Mouse (Mus musculus) heart, adult 2 months (tissue): ENCODE data around the gene 3425401B19Rik. TPM values are rescaled to one million over a fixed set of nuclear protein-coding genes. Genes with fewer than 3 reads are reported as not detected.
A peak's percentile ranks its signal among the peaks of the same experiment; 100 is the strongest.

Experiments
- DNase-seq, 2 experiments: peaks; one replicate each; pipeline ENCODE4 v3.0.0; 2021
- H3K27ac ChIP-seq: fragments of 200-600 bp; 2 replicates; pipeline ENCODE4 v1.8.1; 2022
- H3K27me3 ChIP-seq: fragments of 200-500 bp; 2 replicates; pipeline ENCODE4 v1.6.1; 2012; ENCODE audit warnings: mild to moderate bottlenecking, low read length, inconsistent platforms, mixed read lengths; ENCODE audit not compliant: control insufficient read depth, insufficient read depth
- H3K36me3 ChIP-seq: fragments of 200-500 bp; 2 replicates; pipeline ENCODE4 v1.6.1; 2012; ENCODE audit warnings: low read length, inconsistent platforms; ENCODE audit not compliant: control insufficient read depth, insufficient read depth
- H3K4me1 ChIP-seq: fragments of 200-500 bp; 2 replicates; pipeline ENCODE4 v1.6.1; 2011; ENCODE audit warnings: low read length; ENCODE audit not compliant: control insufficient read depth, insufficient read depth
- H3K4me3 ChIP-seq: fragments of 200-600 bp; 2 replicates; pipeline ENCODE4 v1.8.1; 2022
- H3K79me2 ChIP-seq: fragments of 200-500 bp; replicated peaks from 2 replicates; pipeline ENCODE4 v1.6.1; 2012; ENCODE audit warnings: mild to moderate bottlenecking, inconsistent platforms, low read length, moderate library complexity, mixed read lengths; ENCODE audit not compliant: control insufficient read depth, insufficient read depth
- H3K9ac ChIP-seq: fragments of 200-500 bp; 2 replicates; pipeline ENCODE4 v1.6.1; 2012; ENCODE audit warnings: low read depth, mild to moderate bottlenecking, control low read depth, inconsistent platforms, low read length, mixed read lengths
- CTCF ChIP-seq: fragments of 200-600 bp; IDR thresholded peaks from 2 replicates; pipeline ENCODE4 v1.8.1; 2022; ENCODE audit warnings: antibody characterized with exemption, mild to moderate bottlenecking, moderate library complexity
- EP300 ChIP-seq: fragments of 200-500 bp; IDR thresholded peaks from 2 replicates; pipeline ENCODE4 v1.6.1; 2011; ENCODE audit warnings: low read depth, low read length, control low read depth; ENCODE audit not compliant: insufficient read depth
- POLR2A ChIP-seq: fragments of 200-500 bp; IDR thresholded peaks from 2 replicates; pipeline ENCODE4 v1.6.1; 2011; ENCODE audit warnings: mild to moderate bottlenecking, low read depth, low read length, control low read depth; ENCODE audit not compliant: insufficient read depth
- WGBS: fragments of 180-500 bp; shearing (Covaris S2); methylation state at CpG from one replicate; pipeline ENCODE4 v1.1.7; 2018; 5-methylcytosine and 5-hydroxymethylcytosine counted together
- intact Hi-C: fragments of 180-260 bp; cut with DNase I; formaldehyde crosslinking; loops from one replicate; pipeline ENCODE4 v1.15.1; 2025
- polyA plus RNA-seq: library from polyadenylated mRNA; depleted of rRNA; stranded (reverse); fragments of >200 nt; gene quantifications from 2 replicates; pipeline ENCODE4 v1.2.3, GENCODE M21; 2012
- total RNA-seq, 2 experiments: library from RNA; stranded (reverse); gene quantifications; 2 replicates each; pipeline ENCODE4 v1.2.3; 2021

3425401B19Rik gene
- total and polyA plus RNA-seq, 3 experiments, result 36.3 to 136 (median 87.3) TPM

DNA sequence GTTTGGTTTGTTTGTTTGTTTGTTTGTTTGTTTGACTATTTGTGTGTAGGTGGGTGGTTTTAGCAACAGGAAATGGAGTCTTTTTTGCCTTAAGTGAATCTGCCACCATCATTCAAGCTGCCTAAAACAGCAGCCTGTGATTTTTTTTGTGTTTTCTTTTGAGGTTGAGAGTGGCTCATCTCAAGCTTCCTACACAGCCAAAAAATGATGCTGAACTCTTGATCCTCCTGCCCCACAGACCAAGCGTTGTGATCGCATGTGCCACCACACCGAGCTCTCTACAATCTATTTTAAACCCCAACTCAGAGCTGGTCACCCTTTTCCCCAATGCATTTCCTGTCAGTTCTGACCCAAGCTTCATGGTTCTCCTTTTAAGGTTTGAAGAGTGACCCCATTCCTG is 13.5 kb upstream of the 3425401B19Rik start:
- Histone ChIP-seq H3K36me3 (no peaks in the 10 kb centered on the region), H3K9ac (no peak overlapping the region), H3K4me1 (peaks cover 12% of the 10 kb centered on the region), H3K27ac (no peak overlapping the region), H3K27me3 (no peaks in the 10 kb centered on the region), H3K79me2 (no peaks in the 10 kb centered on the region), H3K4me3 (no peak overlapping the region)
- intact Hi-C loops, result no loop called here
- 53% methylated on average over 3 of the region's 3 CpGs for WGBS
- TF ChIP-seq CTCF, result no peak
- no peak for TF ChIP-seq POLR2A
- TF ChIP-seq EP300, result no peak
- DNase-seq, result no peak

GRCm38 (mm10) chr14:32697774-32698173 is 12.7 kb upstream of the 3425401B19Rik start:
- Histone ChIP-seq H3K4me1 (peaks cover 11% of the 10 kb centered on the region), H3K36me3 (no peaks in the 10 kb centered on the region), H3K79me2 (no peaks in the 10 kb centered on the region), H3K27ac (no peak overlapping the region), H3K4me3 (no peak overlapping the region), H3K27me3 (no peaks in the 10 kb centered on the region), H3K9ac (no peak overlapping the region)
- TF ChIP-seq CTCF (no peak), EP300 (0 out of 2 replicates have a peak, but pooled peaks have one; percentile 3)
- DNase-seq, result no peak
- intact Hi-C loops, result no loop called here
- 57% methylated on average over 8 of the region's 8 CpGs for WGBS

DNA sequence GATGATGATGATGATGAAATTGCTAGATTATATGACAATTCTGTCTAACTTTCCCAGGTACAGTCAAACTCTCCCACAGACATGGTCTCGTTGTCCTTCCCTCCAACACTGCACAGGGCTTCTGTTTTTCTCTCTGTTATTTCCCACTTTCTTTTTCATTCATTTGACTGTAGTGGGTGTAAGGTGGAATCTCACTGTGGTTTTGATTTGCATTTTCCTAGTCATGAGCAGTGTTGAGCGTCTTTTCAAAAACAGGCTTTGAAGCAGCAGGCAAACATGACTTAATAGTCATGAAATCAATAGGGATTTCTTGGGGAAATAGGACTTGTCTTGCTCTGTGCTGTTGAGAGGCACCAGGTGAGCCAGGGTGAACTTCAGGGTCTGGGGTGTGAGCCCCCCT is 11.3 kb upstream of the 3425401B19Rik start:
- WGBS, result 87% methylated on average over 2 of the region's 2 CpGs
- intact Hi-C loops, result no loop called here

GRCm38 (mm10) chr14:32695906-32696305 is 10.8 kb upstream of the 3425401B19Rik start:
- no peaks in the 10 kb centered on the region for H3K36me3 ChIP-seq
- no peak overlapping the region for H3K4me3 ChIP-seq
- H3K27me3 ChIP-seq, result no peaks in the 10 kb centered on the region
- H3K27ac ChIP-seq, result no peak overlapping the region
- WGBS, result 69% methylated on average over 2 of the region's 2 CpGs
- DNase-seq, result no peak
- intact Hi-C loops, result no loop called here
- H3K9ac ChIP-seq, result no peak overlapping the region
- TF ChIP-seq CTCF (no peak), POLR2A (no peak), EP300 (no peak)
- peaks cover 7% of the 10 kb centered on the region for H3K4me1 ChIP-seq
- no peaks in the 10 kb centered on the region for H3K79me2 ChIP-seq

More for the DNA sequence above, 11.3 kb upstream of the 3425401B19Rik start:
- H3K9ac ChIP-seq, result no peak overlapping the region
- H3K4me1 ChIP-seq, result peaks cover 9% of the 10 kb centered on the region
- no peaks in the 10 kb centered on the region for H3K79me2 ChIP-seq
- TF ChIP-seq POLR2A, result no peak
- no peak for TF ChIP-seq CTCF
- no peak for TF ChIP-seq EP300
- no peak overlapping the region for H3K27ac ChIP-seq
- no peaks in the 10 kb centered on the region for H3K36me3 ChIP-seq
- DNase-seq, result no peak
- no peak overlapping the region for H3K4me3 ChIP-seq
- no peaks in the 10 kb centered on the region for H3K27me3 ChIP-seq

GRCm38 (mm10) chr14:32684735-32685105 is 373 bp downstream of the 3425401B19Rik start:
- H3K4me1 ChIP-seq, result peaks cover 7% of the 10 kb centered on the region
- H3K27me3 ChIP-seq, result no peaks in the 10 kb centered on the region
- DNase-seq, result peak in 1 of 2 experiments; percentile 23
- TF ChIP-seq POLR2A, result no peak
- TF ChIP-seq CTCF, result no peak
- TF ChIP-seq EP300, result no peak
- intact Hi-C loops, result loop anchor here (2.0 kb wide), 1 partner anchor 16 kb away; no protein-coding TSS in a partner anchor
- peak overlapping the region; percentile 51 for H3K4me3 ChIP-seq
- H3K79me2 ChIP-seq, result no peaks in the 10 kb centered on the region
- H3K9ac ChIP-seq, result peak overlapping the region; percentile 81
- WGBS, result 67% methylated on average over 19 of the region's 19 CpGs
- H3K36me3 ChIP-seq, result no peaks in the 10 kb centered on the region
- H3K27ac ChIP-seq, result peak overlapping the region; percentile 92

GRCm38 (mm10) chr14:32683982-32684734 is 935 bp downstream of the 3425401B19Rik start:
- intact Hi-C loops, result loop anchor here (2.0 kb wide), 1 partner anchor 17 kb away; no protein-coding TSS in a partner anchor
- TF ChIP-seq EP300, result no peak
- TF ChIP-seq POLR2A, result no peak
- no peak for TF ChIP-seq CTCF
- DNase-seq, result peak in 1 of 2 experiments; percentile 42

More at GRCm38 (mm10) chr14:32683982-32684734, 935 bp downstream of the 3425401B19Rik start:
- H3K27ac ChIP-seq, result peak overlapping the region; percentile 92
- H3K4me3 ChIP-seq, result peak overlapping the region; percentile 51
- peaks cover 7% of the 10 kb centered on the region for H3K4me1 ChIP-seq
- H3K36me3 ChIP-seq, result no peaks in the 10 kb centered on the region
- H3K9ac ChIP-seq, result peak overlapping the region; percentile 81
- 59% methylated on average over 19 of the region's 19 CpGs for WGBS
- no peaks in the 10 kb centered on the region for H3K79me2 ChIP-seq
- H3K27me3 ChIP-seq, result no peaks in the 10 kb centered on the region
